Mouse (Mus musculus): ENCODE measurements around the gene Elfn1.

Gene Elfn1

DNA sequence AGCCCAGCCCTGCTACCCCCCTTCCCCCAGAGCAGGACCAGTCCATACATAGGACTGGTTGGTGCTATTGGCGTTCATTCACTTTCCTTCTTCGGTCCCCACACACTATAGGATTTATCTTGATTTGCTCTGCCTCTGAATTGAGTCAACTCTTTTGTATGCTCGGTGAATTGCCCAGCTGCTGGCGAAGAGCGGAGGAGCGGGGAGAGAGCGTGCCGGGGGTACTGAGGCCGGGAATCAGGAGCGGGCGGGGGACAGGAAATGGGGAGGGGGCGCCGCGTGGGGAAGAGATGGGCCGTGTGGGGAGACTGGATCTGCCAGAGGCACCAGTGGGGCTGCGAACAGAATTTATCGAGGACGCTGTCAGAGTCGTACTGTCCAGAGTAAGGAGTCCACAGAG lies 3.8 kb downstream of the Elfn1 start:
- DNase-seq (ENCODE audit: low read depth) = no peak

DNA sequence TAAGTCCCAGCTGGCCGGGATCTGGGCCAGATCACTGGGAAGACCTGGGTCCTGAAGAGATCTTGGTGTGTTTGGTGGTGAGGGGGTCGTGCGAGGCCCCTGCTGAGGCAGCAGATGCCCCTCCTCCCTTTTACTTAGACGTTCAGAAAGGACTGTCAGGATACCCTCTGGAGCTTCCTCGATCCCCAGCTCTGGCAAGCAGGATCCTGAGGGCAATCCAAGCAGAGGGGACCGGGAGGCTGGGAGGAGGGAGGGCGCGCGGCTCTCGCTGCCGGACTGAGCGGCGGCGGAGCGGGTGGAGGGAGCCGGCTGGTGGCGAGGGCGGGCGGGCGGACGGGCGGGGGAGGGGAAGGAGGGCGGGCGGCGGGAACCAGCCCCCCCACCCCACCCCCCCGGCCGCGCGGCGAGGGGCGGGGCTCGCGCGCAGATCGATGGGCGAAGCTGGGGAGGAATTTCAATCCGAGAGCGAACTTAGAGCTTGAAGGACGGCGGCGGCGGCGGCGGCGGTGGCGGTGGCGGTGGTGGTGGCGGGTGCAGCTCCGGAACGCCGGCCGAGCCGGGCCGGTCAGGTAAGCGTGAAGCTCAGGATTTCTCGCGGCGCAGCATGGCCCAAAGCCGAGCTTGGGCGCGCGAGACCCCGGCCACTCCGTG lies 4.5 kb downstream of the Elfn1 start:
- DNase-seq (ENCODE audit: low read depth) = no peak

DNA sequence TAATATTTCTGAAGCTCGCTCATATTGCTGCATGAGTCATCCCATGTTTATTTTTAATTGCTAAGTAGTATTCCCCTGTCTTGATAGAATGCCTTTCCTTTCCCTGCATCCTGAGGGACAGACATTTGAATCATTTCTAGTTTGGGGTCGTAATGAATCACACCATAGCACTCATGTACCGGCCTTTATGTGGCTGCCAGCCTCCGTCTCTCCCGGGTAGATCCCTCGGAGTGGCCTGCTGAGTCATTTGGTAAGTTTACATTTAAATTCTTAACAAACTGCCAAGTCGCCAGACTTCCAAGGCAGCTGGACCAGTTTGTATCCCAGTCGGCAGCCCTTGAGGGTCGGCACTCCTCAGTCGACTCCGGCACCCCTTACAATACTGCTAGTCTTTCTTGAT lies 13.9 kb downstream of the Elfn1 start:
- no peak for DNase-seq (ENCODE audit: low read depth)

DNA sequence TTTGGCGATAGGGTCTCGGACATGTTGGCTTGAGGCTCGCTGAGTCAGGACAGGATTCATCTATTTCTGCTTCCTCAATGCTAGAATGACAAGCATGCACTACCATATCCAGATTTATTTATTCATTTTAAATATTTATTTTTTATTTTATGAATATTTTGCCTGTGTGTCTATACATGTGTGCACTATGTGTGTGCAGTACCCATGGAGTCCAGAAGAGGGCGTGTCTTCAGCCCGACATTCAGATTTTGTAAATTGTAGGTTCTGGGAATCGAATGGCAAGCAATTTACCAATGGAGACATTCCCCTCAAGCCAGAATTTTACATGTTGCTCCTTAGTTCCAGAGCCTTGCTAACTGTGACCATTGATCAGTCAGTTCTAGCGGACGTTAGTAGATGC lies 16.1 kb downstream of the Elfn1 start:
- no peak for DNase-seq (ENCODE audit: low read depth)

DNA sequence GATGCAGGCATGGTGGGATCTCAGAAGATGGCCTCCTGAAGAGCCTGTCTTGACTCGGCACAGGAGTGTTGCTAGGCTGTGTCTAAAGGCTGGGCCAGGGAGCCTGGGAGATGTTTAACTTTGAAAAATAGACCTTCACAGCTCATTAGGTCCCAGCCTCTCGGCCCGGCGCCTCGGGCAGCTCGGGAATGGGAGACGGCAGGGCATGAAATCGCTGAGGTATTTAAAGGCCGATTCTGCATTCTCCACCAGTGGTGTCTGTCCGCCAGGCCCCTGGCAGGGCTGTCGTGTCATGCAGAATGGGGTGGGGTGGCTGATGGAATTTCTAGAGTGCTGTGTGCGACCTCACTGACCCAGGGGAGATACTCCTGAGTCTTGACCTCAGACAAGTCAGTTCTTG lies 22.4 kb downstream of the Elfn1 start:
- no peak for DNase-seq (ENCODE audit: low read depth)

DNA sequence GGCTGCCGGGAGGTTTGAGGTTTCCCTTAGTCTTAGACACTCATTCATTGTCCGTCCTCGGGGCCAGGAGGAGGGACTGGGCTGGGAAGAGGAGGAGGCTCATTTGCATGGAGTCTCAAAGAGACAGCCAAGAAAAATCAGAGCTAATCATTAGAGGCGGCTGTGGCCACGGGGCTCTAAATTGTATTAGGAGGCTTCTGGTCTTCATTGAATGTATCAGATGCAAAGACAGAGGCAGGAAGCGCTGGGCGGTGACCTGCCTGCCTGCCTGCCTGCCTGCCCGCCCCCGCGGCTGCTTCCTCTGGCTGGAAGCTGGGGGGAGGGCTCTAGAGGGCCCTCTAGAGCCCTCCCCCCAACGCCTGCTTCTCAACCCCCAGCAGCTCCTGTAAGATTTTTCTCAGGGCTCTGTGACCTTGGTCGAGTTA lies 23.2 kb downstream of the Elfn1 start:
- peak; percentile 75 for DNase-seq (ENCODE audit: low read depth)

DNA sequence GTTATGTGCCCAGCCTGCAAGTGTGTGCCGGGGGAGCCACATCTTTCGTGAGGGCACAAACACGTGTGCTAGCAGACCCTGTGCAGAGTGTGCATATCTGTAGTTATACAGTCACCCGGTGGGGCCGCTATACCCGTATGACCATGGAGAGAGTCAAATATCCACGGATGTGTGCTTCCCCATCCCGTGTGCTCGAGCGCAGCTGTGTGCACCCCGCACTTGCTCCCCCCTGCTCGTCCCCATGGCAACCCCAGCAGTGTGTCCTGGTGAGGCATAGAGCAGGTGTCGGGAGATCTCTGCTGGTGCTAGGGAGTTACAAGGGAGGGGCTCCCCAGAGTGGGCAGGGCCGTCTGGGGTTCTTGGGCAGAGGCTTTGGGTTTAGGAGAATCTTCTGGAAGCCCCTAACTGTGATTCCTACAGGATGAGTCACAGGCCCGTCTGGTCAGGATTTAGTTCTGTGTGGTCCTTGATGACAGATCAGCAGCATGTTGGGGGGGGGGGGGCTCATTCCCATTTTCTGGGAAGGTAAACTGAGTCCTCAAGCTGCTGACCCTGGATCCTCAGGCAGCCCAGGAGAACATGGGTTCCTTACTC lies 24.3 kb downstream of the Elfn1 start:
- DNase-seq (ENCODE audit: low read depth) = peak; percentile 71

DNA sequence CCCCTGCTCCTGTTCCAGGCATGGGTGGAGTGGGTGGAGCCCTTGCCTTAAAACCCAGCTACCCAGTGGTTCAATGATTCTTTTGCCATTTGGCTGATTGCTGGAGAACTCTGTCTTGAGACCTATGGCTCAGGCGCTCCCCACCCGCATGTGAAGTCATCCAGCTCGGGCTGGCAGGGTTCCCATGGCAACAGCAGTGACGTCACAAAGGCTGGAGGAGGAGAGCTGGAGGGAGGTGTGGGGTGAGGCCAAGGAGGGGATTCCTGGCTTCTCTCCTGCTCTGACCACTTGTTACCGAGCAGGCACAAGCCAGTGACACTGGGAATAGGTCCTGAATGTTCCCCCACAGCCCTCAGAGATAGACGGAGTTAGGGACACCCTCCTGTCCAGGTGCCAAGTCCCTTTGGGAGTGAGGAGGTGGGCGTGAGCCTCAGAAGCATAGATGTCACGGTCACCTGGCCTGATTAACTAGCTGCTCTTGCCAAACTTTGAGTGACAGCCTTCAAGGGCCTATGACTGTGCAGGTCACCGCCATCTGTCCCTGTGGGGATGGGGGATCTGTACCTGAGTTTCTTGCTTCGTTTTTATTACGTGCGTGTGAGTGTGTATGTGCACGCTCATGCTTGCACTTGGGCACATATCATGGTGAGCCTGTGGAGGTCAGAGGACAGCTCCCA lies 25.0 kb downstream of the Elfn1 start:
- DNase-seq (ENCODE audit: low read depth) = peak; percentile 83

DNA sequence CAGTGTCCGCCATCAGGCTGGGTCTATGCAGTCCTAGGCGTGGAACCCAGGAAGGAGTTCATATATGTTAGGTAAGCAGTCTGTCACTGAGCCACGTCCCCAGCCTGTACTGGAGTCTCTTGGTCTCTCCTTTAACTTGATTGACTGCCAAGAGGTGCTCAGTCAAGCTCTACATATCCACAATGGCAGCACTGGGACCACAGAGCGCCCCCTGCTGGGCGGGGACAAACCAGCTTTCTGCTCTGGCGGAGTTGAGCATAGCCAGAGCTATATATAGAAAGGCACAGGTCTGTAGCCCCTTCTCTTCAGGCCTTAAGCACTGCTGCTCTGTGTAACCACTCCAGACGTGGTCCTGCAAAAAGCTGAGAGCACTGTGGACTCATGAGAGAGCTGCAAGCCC lies 25.7 kb downstream of the Elfn1 start:
- DNase-seq (ENCODE audit: low read depth) = peak; percentile 83

DNA sequence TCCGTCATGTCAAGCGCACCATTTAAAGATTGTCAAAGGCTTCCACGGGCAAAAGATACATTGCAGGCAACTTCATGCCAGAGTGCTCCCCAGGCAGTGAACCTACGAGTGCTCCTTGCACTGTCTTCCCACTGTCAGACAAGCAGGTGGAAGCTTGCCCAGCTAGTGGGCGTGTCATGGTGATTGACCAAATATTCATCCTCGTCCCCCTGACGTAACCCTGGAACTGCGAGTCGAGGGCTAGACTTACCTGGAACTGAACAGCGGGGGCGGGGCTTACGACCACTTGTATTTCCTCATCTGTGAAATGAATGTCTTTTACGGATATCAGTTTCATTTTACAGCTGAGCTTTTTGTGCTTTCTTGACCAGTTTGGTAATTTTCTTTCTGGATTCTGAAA lies 28.7 kb downstream of the Elfn1 start:
- DNase-seq (ENCODE audit: low read depth) = no peak

DNA sequence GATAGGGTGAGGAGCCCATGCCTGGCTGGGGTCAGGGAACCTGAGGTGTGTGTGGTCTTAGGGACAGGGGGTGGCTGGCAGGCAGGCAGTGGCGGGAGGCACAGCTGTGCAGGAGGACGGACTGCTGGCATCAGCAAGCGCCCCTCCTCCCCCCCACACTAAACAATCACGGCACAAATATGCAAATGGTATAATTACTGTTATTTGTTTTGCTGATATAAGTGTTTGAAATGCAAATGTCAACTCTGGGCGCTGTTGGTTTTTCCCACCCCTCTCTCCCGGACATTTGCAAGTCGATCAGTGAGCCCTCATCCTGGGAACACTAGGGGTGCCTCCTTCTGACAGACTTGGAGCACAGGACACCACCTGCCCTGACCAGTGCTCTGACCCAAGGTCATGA lies 37.0 kb downstream of the Elfn1 start:
- no peak for DNase-seq (ENCODE audit: low read depth)

DNA sequence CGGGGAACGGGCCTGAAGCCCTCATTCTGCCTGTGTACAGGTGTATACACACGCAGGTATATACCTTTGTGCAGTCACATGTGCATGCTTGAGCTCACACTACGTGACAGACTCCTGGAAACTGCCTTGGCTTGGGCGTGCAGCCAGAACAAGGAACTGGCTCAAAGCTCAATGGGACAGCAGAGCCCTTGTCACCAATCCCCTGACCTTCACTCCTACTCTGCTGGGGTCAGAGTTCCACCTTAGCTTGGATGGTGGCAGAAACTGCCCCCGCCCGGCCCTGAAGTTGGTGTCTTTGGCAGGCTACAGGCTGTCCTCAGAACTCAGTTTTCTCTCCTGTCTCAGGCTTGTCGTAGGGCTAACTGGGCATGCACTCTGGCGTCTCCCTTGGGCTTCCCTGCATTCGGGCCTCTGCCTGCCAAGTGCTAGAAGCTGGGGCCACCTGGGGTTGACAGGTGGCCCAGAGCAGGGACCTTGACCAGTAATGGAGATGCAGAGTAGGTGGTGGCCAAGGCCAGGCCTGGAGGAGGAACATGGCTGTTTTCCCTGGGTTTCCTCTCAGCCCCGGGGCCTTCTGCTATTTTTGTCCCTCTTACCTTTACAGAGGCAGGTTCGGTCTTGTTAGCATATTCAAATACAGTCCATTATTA lies 38.1 kb downstream of the Elfn1 start:
- no peak for DNase-seq (ENCODE audit: low read depth)

DNA sequence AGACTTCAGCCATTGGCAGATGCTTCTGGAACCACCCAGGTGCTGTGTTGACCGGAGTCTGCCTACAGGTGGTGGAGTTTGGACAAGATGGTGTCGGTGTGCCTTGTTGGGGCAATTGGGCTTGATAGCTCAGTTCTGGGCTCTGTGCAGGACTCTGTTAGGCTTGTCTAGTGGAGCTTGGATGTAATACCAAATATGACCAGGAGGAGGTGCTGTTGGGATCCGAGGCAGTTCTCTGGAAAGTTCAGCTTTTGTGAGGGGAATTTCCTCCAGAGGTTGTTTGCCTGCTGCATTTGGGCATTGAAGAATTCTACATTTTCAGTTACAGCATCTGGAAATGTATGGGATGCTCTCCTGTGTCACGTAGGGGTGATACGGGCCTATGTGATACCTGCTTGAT lies 39.7 kb downstream of the Elfn1 start:
- peak; percentile 69 for DNase-seq (ENCODE audit: low read depth)

DNA sequence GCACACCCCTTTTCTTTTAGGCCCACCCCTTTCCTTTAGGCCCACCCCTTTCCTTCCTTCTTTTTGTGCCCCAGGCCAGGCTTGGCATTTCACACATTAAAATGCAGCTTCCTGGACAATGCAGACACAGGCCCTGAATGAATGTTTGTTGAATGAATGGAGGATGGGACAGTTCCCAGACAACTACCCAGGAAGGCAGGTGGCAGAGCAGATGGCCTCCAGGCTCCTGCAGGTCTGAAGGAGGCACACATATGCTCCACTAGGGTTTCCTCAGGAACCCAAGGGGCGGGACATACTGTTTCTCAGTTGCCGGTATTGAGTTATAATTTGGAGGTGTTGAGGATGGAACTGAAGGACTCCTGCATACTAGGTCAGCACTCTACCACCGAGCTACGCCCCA lies 40.8 kb downstream of the Elfn1 start:
- DNase-seq (ENCODE audit: low read depth) = no peak

DNA sequence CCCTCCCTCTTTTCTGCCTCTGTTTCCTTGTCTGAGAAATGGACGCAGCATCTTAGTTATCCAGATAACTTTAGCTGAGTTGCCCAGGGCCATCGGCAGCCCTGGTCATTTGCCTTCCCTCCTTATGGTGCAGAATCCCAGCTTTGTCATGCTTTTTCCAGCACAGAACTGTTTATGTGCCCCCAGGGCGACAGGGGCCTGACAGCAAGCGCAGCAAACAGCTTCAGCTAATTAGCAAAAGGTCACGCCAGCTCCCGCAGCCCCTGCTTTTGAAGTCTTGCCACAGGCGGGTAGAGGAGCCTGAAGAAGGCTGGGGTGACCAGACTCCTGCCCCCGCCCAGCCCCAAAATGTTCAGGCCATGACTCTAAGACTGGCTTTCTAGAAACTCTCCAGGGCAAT lies 41.6 kb downstream of the Elfn1 start:
- no peak for DNase-seq (ENCODE audit: low read depth)

DNA sequence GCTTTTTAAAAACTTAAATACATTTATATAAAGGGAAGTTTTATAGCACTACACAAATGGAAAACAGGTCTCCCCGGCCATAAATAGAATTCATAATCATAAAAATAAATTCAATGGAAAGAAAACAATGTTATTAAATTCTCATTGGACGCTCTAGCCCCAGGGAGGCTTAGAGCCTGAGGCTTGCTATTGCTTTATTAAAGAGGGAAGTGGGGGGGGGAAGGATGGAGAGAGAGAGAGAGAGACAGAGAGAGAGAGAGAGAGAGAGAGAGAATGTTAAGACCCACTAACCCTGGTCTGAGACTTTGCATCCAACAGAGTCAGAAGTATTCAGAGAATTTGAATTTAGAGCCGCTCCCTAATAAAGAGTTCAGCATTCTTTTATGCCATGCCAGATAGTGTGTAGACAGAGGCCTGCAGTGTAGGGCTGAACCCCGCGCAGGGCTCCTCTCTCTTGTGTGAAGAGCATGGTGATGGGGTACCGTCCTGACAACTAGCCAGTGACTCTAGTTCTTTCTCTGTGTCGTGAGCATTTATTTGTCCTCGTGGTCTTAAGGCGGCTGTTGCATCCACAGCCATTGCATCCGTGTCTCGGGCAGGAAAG lies 42.3 kb downstream of the Elfn1 start:
- no peak for DNase-seq (ENCODE audit: low read depth)

DNA sequence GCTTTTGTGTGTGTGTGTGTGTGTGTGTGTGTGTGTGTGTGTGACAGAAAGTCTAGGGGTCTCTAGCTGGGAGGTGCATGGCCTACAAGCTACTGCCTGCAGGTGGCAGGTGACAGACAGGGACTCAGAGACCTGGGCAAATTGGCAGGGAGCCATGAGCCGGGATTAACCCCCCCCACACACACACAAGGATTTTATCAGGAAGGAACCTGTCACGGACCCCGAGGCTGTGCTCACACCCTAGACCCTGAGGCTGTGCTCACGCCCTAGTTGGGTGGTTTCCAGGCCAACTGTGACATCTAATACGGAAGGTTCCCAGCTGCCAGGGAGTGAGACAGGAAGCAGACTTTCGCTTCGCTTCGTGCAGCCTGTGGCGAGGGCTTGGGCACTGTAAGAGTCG lies 49.1 kb downstream of the Elfn1 start:
- DNase-seq (ENCODE audit: low read depth) = peak; percentile 53

DNA sequence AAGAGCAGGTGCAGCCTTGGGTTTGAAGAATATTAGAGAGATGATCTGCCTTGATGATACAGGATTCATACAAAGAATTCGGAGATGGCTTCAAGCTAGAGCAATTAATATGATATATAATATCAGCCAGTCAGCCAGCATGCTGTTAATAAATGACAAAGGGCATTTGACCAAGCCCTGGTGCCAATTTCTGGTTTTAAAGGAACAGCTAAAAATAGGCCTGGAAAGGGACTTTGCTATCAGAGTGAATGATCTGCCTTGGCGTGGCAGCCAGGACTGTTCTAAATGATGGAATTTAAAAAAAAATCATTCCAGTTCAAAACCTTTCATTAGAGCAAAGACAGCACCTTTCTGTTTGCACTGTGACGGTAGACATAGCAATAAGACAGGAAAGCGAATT lies 52.0 kb downstream of the Elfn1 start:
- no peak for DNase-seq (ENCODE audit: low read depth)

DNA sequence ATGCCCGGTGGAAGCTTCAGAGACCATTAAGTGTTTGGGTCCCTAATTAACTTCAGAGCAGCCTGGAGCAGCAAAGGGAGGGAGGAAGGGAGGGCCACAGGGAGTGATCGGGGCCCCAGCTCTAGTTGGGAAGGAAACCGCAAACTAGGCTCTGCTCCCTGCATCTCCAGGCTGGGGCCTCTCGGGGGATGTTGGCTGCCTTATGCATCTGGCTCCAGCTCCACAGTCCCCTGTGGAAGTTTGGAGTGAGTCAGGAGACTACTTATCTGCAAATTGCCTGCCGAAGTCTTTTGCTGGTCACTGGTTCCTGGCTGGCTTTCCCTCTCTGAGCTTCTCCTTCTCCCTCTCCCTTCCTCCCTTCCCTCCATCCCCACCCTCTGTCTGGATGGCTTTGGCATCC lies 56.6 kb downstream of the Elfn1 start:
- DNase-seq (ENCODE audit: low read depth) = no peak

DNA sequence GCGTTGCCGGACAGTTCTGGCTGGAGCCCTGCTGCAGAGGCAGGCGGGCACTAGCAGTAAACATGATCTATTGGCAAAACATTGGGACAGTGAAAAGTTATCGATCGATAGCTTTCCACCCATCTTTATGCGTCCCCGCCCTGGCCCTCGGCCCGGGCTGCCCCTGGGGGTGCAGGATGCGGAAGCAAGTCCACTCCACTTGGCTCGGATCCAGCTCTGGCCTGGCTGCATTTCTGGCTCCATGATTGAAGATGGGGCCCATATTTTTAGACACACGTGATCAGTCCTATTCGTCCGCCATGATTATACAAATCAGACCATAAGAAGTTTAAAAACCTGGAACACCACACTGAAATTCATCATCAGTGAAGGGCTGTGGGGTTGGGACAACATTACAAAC lies 57.9 kb downstream of the Elfn1 start:
- DNase-seq (ENCODE audit: low read depth) = no peak

DNA sequence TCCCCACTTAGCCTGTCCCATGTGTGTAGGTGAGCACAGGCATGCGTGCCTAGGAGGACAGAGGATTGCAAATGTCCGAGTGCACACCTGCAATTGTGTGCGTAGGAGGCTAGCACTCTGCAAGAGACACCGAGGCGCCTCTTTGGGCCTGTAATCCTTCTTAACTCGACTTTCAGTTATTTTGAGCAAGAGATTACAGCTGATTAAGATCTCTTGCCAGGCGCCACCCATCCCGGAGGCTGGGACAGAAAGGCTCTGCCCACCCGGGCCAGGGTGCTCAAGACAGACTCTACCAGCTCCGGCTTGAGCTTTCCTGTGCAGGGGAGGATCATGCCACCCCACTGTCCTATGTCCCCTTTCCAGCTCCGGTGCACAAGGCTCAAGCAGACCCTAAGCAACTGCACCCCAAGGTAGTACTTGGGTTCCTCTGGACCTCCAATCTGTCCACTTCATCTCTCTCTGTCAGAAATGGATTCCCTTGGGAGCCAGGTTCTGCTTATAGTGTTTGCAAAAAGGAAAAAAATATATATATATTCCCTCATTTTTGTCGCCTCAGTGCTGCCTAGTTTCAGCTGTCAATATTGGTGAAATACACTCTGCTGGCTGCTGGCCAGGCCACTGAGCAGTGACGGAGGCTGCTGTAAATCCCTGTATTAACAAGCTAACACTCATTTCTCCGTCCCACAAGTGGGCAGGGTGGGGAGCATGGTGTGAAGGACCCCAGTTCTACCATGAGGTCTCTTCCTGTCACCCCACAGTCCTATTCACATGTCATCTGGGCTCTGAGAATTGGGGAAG lies 61.6 kb downstream of the Elfn1 start:
- no peak for DNase-seq (ENCODE audit: low read depth)

DNA sequence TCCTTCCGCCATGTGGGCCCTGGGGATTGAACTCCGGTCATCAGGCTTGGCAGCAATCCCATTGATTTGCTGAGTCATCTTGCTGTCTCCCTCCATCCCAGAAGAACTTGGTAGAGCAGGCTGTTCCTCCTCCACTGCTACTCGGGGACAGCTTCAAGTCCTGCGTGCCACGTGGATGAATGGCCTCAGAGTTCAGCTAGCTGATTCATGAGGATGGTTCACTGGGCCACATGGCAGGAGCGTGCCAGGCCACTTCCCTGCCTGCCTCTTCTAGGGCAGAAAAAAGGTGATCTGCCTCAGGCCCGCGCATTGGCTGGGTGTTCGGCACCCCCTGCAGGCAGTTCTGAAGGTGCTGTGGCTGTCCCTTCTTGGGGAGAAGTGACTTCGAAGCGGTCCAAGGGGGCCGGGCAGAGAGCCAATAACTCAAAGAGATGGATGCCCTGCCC lies 62.5 kb downstream of the Elfn1 start:
- DNase-seq (ENCODE audit: low read depth) = peak; percentile 49
